Mouse (Mus musculus): ENCODE results near the gene Tm2d1.

The Tm2d1 gene

GRCm38 (mm10) chr4:98322223-98322622 is 60.9 kb downstream of the Tm2d1 start:
- DNase-seq (ENCODE audit: low spot score in 2 of 2), result peak; percentile 74 to 86

GRCm38 (mm10) chr4:98321371-98322111 is 61.6 kb downstream of the Tm2d1 start:
- DNase-seq (ENCODE audit: low spot score in 2 of 2), result no peak

GRCm38 (mm10) chr4:98318769-98319168 is 64.3 kb downstream of the Tm2d1 start:
- no peak for DNase-seq (ENCODE audit: low spot score in 2 of 2)

- DNase-seq (ENCODE audit: low spot score in 2 of 2), result no peak
These were observed 66.0 kb downstream of the Tm2d1 start for GRCm38 (mm10) chr4:98317149-98317548.
